Mouse (Mus musculus) limb, embryonic 13.5 days (tissue): ENCODE results near the gene March6. TPM values are rescaled to one million over a fixed set of nuclear protein-coding genes. Genes with fewer than 3 reads are reported as not detected.

Experiments
- ATAC-seq: fragments of 200-750 bp; cut with Nextera tagmentation; 2 replicates; pipeline ENCODE4 v1.8.0; 2017; ENCODE audit warnings: low read depth, moderate number of reproducible peaks, moderate TSS enrichment; ENCODE audit not compliant: low FRiP score
- H3K27ac ChIP-seq: fragments of 300-500 bp; sonication (generic); 2 replicates; pipeline ENCODE4 v1.5.1; 2015; ENCODE audit warnings: inconsistent platforms, mild to moderate bottlenecking, moderate library complexity
- H3K27me3 ChIP-seq: fragments of 300-500 bp; sonication (generic); 2 replicates; pipeline ENCODE4 v1.6.1; 2015; ENCODE audit warnings: mild to moderate bottlenecking, inconsistent platforms
- H3K36me3 ChIP-seq: fragments of 300-500 bp; sonication (generic); 2 replicates; pipeline ENCODE4 v1.6.1; 2015; ENCODE audit warnings: inconsistent platforms, mild to moderate bottlenecking, moderate library complexity
- H3K4me1 ChIP-seq: fragments of 300-500 bp; sonication (generic); 2 replicates; pipeline ENCODE4 v1.6.1; 2015; ENCODE audit warnings: inconsistent platforms
- H3K4me2 ChIP-seq: fragments of 300-500 bp; sonication (generic); replicated peaks from 2 replicates; pipeline ENCODE4 v1.6.1; 2015; ENCODE audit warnings: inconsistent platforms, mild to moderate bottlenecking, moderate library complexity
- H3K4me3 ChIP-seq: fragments of 300-500 bp; sonication (generic); 2 replicates; pipeline ENCODE4 v1.5.1; 2015; ENCODE audit warnings: moderate library complexity, mild to moderate bottlenecking, inconsistent platforms
- H3K9ac ChIP-seq: fragments of 300-500 bp; sonication (generic); 2 replicates; pipeline ENCODE4 v1.6.1; 2015; ENCODE audit warnings: mild to moderate bottlenecking, inconsistent platforms
- H3K9me3 ChIP-seq: fragments of 300-500 bp; sonication (generic); 2 replicates; pipeline ENCODE4 v1.6.1; 2016; ENCODE audit warnings: inconsistent platforms
- WGBS: fragments of 180-500 bp; shearing (Covaris S2); methylation state at CpG from one replicate; pipeline ENCODE4 v1.1.7; 2015; 5-methylcytosine and 5-hydroxymethylcytosine counted together
- polyA plus RNA-seq: library from polyadenylated mRNA; unstranded; fragments of >200 nt; fragmentation: Nextera tagmentation; extraction: Ambion mirVana; gene quantifications from 2 replicates; pipeline ENCODE4 v1.2.1, GENCODE M21; 2015

Gene March6
- polyA plus RNA-seq, 1 experiment from 2014 or later: 32.0 TPM

GRCm38 (mm10) chr15:31539643-31540512 is 9.0 kb upstream of the March6 start:
- Histone ChIP-seq H3K27ac (no peak overlapping the region), H3K4me1 (peaks cover 32% of the 10 kb centered on the region), H3K9ac (no peak overlapping the region), H3K27me3 (no peaks in the 10 kb centered on the region), H3K36me3 (no peaks in the 10 kb centered on the region), H3K9me3 (peaks cover 3% of the 10 kb centered on the region; the same call in 1 of the 2 replicates), H3K4me2 (no peak overlapping the region), H3K4me3 (no peak overlapping the region)
- ATAC-seq: no peak
- WGBS: 73% methylated on average over 9 of the region's 9 CpGs

GRCm38 (mm10) chr15:31538346-31538745 is 7.5 kb upstream of the March6 start:
- Histone ChIP-seq H3K4me2 (no peak overlapping the region), H3K4me1 (peaks cover 31% of the 10 kb centered on the region), H3K27me3 (no peaks in the 10 kb centered on the region), H3K36me3 (no peaks in the 10 kb centered on the region), H3K9ac (no peak overlapping the region), H3K27ac (no peak overlapping the region), H3K4me3 (no peak overlapping the region), H3K9me3 (peaks cover 3% of the 10 kb centered on the region; the same call in 1 of the 2 replicates)
- 88% methylated on average over 3 of the region's 3 CpGs for WGBS
- no peak for ATAC-seq

- Histone ChIP-seq H3K27me3 (no peaks in the 10 kb centered on the region), H3K9me3 (peaks cover 3% of the 10 kb centered on the region; the same call in 1 of the 2 replicates), H3K27ac (no peak overlapping the region), H3K4me2 (no peak overlapping the region), H3K4me3 (no peak overlapping the region), H3K36me3 (no peaks in the 10 kb centered on the region), H3K9ac (no peak overlapping the region), H3K4me1 (peaks cover 30% of the 10 kb centered on the region)
- WGBS: 90% methylated on average over 2 of the region's 2 CpGs
- no peak for ATAC-seq
These were observed 6.9 kb upstream of the March6 start for GRCm38 (mm10) chr15:31537706-31538105.

- H3K36me3 ChIP-seq: no peaks in the 10 kb centered on the region
- no peak overlapping the region for H3K9ac ChIP-seq
- no peak overlapping the region for H3K27ac ChIP-seq
- no peak overlapping the region for H3K4me2 ChIP-seq
- H3K9me3 ChIP-seq: peaks cover 3% of the 10 kb centered on the region; the same call in 1 of the 2 replicates
- H3K4me3 ChIP-seq: no peak overlapping the region
- no peaks in the 10 kb centered on the region for H3K27me3 ChIP-seq
- 29% methylated on average over 7 of the region's 7 CpGs for WGBS
- peaks cover 25% of the 10 kb centered on the region for H3K4me1 ChIP-seq
- ATAC-seq: no peak
These were observed 5.3 kb upstream of the March6 start for GRCm38 (mm10) chr15:31536051-31536737.

GRCm38 (mm10) chr15:31535259-31535855 is 4.5 kb upstream of the March6 start:
- ATAC-seq: no peak
- Histone ChIP-seq H3K36me3 (no peaks in the 10 kb centered on the region), H3K9ac (no peak overlapping the region), H3K4me1 (peaks cover 23% of the 10 kb centered on the region), H3K9me3 (peaks cover 3% of the 10 kb centered on the region; the same call in 1 of the 2 replicates), H3K27ac (no peak overlapping the region; the same call in 1 of the 2 replicates), H3K27me3 (no peaks in the 10 kb centered on the region), H3K4me2 (no peak overlapping the region), H3K4me3 (no peak overlapping the region)
- 29% methylated on average over 8 of the region's 8 CpGs for WGBS

- no peak overlapping the region for H3K4me3 ChIP-seq
- no peak overlapping the region for H3K4me2 ChIP-seq
- H3K9ac ChIP-seq: no peak overlapping the region
- no peaks in the 10 kb centered on the region for H3K27me3 ChIP-seq
- no peak for ATAC-seq
- H3K9me3 ChIP-seq: peaks cover 3% of the 10 kb centered on the region; the same call in 1 of the 2 replicates
- no peak overlapping the region for H3K27ac ChIP-seq
- WGBS: 89% methylated on average over 7 of the region's 7 CpGs
- no peaks in the 10 kb centered on the region for H3K36me3 ChIP-seq
- peaks cover 23% of the 10 kb centered on the region for H3K4me1 ChIP-seq
These were observed 3.8 kb upstream of the March6 start for GRCm38 (mm10) chr15:31534421-31535258.

- no peak for ATAC-seq
- peaks cover 2% of the 10 kb centered on the region; the same call in 1 of the 2 replicates for H3K9me3 ChIP-seq
- no peak overlapping the region for H3K9ac ChIP-seq
- H3K4me2 ChIP-seq: no peak overlapping the region
- no peaks in the 10 kb centered on the region for H3K36me3 ChIP-seq
- no peak overlapping the region for H3K4me3 ChIP-seq
- H3K27me3 ChIP-seq: no peaks in the 10 kb centered on the region
- 85% methylated on average over 2 of the region's 2 CpGs for WGBS
- no peak overlapping the region for H3K27ac ChIP-seq
- peaks cover 29% of the 10 kb centered on the region for H3K4me1 ChIP-seq
These were observed 2.7 kb upstream of the March6 start for GRCm38 (mm10) chr15:31533529-31533928.

- Histone ChIP-seq H3K36me3 (no peaks in the 10 kb centered on the region), H3K9me3 (no peaks in the 10 kb centered on the region), H3K4me3 (no peak overlapping the region), H3K9ac (no peak overlapping the region), H3K27me3 (no peaks in the 10 kb centered on the region), H3K4me2 (no peak overlapping the region), H3K27ac (no peak overlapping the region), H3K4me1 (peaks cover 31% of the 10 kb centered on the region)
- WGBS: 97% methylated on average over 2 of the region's 2 CpGs
- ATAC-seq: no peak
These were observed 1.6 kb upstream of the March6 start for GRCm38 (mm10) chr15:31532331-31533021.

- no peak for ATAC-seq
- WGBS: 25% methylated on average over 16 of the region's 16 CpGs
- Histone ChIP-seq H3K27ac (peak overlapping the region; percentile 96), H3K9ac (peak overlapping the region; percentile 96), H3K4me2 (peak overlapping the region; percentile 64), H3K9me3 (no peaks in the 10 kb centered on the region), H3K36me3 (no peaks in the 10 kb centered on the region; the same call in 1 of the 2 replicates), H3K4me3 (peak overlapping the region; percentile 92), H3K4me1 (peaks cover 31% of the 10 kb centered on the region), H3K27me3 (no peaks in the 10 kb centered on the region)
These were observed 835 bp upstream of the March6 start for GRCm38 (mm10) chr15:31531446-31532330.
